Mouse (Mus musculus): Measurements from ENCODE around the gene Hes3.

The Hes3 gene

DNA sequence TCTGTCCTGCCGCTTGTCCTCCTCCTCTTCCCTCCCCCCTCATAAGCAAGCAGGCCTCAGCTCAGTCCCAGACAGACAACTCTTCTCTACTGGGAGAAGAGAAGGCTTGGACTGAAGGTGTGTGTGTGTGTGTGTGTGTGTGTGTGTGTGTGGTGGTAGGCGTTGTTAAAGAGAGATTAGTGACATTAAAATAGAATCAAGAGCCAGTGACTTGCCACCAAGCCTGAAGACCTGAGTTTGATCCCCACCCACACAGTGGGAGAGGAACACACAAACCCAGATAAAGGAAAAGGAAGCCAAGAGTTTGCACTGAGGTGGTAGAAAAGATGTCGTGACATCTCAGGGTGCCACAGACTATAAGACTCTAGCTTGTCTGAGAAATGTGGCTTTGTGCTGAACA, 44.3 kb downstream of the Hes3 start:
- no peak for DNase-seq

DNA sequence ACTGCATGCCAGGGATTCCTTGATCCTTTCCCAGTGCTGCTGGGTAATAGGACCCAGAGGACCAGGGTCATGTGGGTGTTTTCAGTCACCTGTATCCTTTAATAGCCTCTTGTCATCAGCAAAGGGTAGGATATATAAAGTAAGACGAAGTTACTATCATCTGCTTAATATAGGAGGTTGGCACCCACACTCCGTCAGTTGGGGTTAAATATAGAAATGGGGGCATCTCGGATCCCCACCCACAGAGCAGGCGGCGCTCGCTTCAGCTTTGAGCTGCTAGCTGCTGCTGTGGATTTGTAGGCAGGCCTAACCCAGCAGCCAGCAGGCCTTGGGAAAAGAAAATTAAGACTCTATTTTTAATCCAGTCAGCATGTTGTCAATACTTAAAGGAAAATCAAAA, 45.5 kb downstream of the Hes3 start:
- no peak for DNase-seq

DNA sequence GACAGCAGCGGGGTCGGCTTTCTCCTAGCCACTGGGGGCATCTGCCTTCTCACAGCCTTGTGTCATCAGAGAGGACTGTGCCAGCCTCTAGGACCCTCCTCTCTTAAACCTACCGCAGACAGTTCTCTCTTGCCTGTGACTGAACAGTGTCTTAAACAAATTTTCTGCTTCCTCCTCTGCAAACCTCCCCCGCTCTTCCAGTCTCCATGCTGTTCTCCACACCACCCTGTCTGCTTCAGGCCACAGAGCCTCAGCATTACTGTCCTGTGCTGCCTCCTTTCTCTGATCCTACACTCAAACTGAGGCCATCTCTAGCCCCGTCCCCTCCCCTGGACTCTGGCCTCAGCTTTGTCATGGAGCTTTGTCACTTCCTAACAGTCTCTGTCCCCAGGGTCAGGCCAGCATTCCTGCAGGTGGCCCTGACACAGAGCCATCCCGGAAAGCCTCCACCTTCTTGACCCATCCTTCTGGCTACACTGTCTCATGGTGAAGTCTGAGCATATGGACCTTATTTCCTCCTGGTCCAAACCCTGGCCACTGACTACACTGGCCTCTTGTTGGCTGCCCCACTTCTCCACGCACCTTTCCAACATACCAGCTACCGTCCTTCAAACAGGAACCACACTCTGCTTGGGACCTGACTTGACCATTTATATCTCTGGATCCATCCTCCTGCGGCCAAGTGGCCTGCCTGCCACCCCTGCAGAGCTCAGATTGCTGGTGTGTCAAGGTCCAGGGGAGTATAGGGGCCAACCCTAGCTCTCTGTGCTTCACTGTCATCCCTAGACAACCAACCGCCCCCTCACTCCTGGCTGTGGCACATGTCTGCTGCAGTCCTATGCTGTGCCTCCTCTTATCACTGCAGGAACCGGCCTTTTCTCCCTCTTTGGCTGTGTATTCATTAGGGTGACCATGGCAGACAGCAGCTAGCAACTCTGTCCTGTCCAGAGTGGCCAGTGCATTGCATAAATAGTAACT, 46.6 kb downstream of the Hes3 start:
- no peak for DNase-seq

DNA sequence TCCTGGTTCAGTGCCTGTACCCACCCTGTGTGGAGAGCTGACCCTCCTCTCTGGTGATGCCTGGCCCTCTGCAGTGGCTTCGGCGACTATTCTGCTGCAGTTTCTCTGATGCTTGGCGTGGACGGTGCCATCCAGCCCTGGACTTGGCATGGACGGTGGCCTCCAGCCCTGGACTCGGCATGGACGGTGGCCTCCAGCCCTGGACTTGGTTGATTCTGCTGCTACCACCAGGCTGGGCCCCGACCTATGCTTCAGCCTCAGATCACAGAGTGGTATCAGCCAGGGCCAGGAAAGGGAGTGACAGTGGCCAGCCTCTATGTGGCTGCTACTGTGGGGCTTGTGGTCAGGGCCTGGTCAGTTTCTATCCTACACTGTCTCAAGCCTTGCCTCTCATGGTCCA, 47.5 kb downstream of the Hes3 start:
- DNase-seq = no peak

DNA sequence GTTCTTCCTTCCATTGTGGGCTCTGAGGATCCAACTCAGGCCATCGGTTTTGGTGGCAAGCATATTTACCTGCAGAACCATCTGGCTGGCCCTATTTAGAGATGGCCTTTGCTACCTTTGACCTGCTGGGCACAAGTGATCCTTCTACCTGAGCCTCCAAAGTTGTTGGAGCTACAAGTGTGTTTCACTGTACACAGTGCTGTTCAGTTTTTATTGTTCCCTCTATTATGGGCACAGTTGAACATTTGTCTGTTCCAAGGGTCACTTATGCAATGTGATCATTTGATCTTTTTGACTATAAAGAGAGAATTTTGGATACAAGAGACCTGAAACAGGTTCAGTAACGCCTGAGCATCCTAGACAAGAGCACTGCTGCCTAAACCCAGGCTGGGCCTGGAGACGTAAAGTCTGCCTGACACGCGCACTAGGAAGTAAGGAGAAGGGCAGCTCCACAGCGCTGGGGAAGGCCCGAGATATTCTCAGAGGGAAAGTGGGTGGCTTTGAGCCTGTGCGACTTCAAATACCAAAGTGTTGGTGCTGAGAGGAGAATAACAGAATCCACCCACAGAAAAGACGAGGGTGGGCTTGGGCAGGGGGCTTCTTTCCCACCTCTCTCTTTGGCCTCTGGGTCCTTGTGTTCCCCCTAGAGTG, 48.1 kb downstream of the Hes3 start:
- DNase-seq = no peak

DNA sequence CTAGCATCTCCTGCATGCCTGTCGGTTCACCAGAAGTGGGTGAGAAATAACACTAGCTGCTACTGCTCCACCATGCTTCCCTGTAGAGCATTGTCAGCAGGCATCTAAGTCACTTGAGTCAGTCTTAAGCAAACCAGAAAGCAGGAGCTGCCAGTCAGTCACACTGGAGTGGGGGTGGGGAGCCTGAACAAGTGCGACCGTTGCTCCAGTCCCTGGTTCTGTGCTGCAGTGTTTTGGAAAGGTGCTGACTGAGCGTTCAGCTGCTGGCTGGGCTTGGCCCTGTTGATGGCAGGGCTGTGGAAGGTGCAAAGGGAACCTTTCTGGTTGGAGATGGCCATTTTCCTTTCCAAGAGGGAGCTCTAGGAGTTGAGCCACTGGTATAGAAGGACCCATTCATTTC, 51.5 kb downstream of the Hes3 start:
- no peak for DNase-seq
